Mouse (Mus musculus): ENCODE results near the gene Trmo. TPM values are rescaled to one million over a fixed set of nuclear protein-coding genes. Genes with fewer than 3 reads are reported as not detected.

The Trmo gene
- total and polyA plus RNA-seq, 3 experiments: 3.5 to 4.1 TPM; not detected in 1

GRCm38 (mm10) chr4:46388556-46388955, 681 bp downstream of the Trmo start:
- DNase-seq (ENCODE audit: low read depth, low spot score): no peak
- H3K4me3 ChIP-seq (ENCODE audit: control insufficient read depth in 1 of 2, insufficient read depth in 1 of 2, low read depth in 2 of 2, low read length in 2 of 2): peak overlapping the region; percentile 51 to 90
- H3K79me2 ChIP-seq (ENCODE audit: control insufficient read depth, insufficient read depth, low read length, poor library complexity): peaks cover 5% of the 10 kb centered on the region; the same call in 1 of the 2 replicates
- no peaks in the 10 kb centered on the region for H3K27me3 ChIP-seq (ENCODE audit: control insufficient read depth in 1 of 2, insufficient read depth in 2 of 2, low read length in 2 of 2)
- H3K9ac ChIP-seq (ENCODE audit: control insufficient read depth, low read depth, low read length, poor library complexity, severe bottlenecking): peak overlapping the region; percentile 97
- H3K36me3 ChIP-seq (ENCODE audit: control insufficient read depth in 1 of 2, insufficient read depth in 2 of 2, low read length in 2 of 2): peaks cover 0 to 2% of the 10 kb centered on the region in 2 experiments; a peak in 1 of 4 replicates
- H3K27ac ChIP-seq (ENCODE audit: control insufficient read depth, low read depth, low read length): peak overlapping the region; percentile 96
- 0 out of 4 replicates have a peak, but pooled peaks cover 0 to 2% of the 10 kb centered on the region in 2 experiments for H3K4me1 ChIP-seq (ENCODE audit: control insufficient read depth in 1 of 2, insufficient read depth in 2 of 2, low read length in 2 of 2)
- TF ChIP-seq GATA1 (IDR thresholded peaks at IDR 0.05; ENCODE audit: low read depth, low read length) (peak; percentile 67), MAFK (IDR thresholded peaks at IDR 0.05; ENCODE audit: borderline replicate concordance, low read depth, low read length) (no peak)
- no peaks in the 10 kb centered on the region for H3K9me3 ChIP-seq (replicated peaks; ENCODE audit: insufficient read depth, low read length)

GRCm38 (mm10) chr4:46374869-46375368, 14.3 kb downstream of the Trmo start:
- Histone ChIP-seq H3K4me3 (ENCODE audit: control insufficient read depth in 1 of 2, insufficient read depth in 1 of 2, low read depth in 2 of 2, low read length in 2 of 2) (peak overlapping the region; percentile 64 to 82), H3K9ac (ENCODE audit: control insufficient read depth, low read depth, low read length, poor library complexity, severe bottlenecking) (peak overlapping the region; percentile 80), H3K36me3 (ENCODE audit: control insufficient read depth in 1 of 2, insufficient read depth in 2 of 2, low read length in 2 of 2) (no peaks in the 10 kb centered on the region; a peak in 1 of 4 replicates), H3K9me3 (replicated peaks; ENCODE audit: insufficient read depth, low read length) (no peaks in the 10 kb centered on the region), H3K79me2 (ENCODE audit: control insufficient read depth, insufficient read depth, low read length, poor library complexity) (no peaks in the 10 kb centered on the region; the same call in 1 of the 2 replicates), H3K27ac (ENCODE audit: control insufficient read depth, low read depth, low read length) (peak overlapping the region; percentile 65), H3K4me1 (ENCODE audit: control insufficient read depth in 1 of 2, insufficient read depth in 2 of 2, low read length in 2 of 2) (peaks cover 0 to 3% of the 10 kb centered on the region in 2 experiments; a peak in 1 of 4 replicates), H3K27me3 (ENCODE audit: control insufficient read depth in 1 of 2, insufficient read depth in 2 of 2, low read length in 2 of 2) (no peaks in the 10 kb centered on the region)
- peak; percentile 92 for DNase-seq (ENCODE audit: low read depth, low spot score)
- TF ChIP-seq TBP (IDR thresholded peaks at IDR 0.05; ENCODE audit: low read depth, low read length) (peak; percentile 28; the same call in 1 of the 2 replicates), ZMIZ1 (IDR thresholded peaks at IDR 0.05; ENCODE audit: low read depth, low read length) (no peak), POLR2A (IDR thresholded peaks at IDR 0.05; ENCODE audit: control insufficient read depth in 1 of 2, insufficient read depth in 1 of 2, low read depth in 1 of 2, low read length in 2 of 2, poor library complexity in 1 of 2) (peak; percentile 15 to 32; a peak in 1 of 4 replicates), ZKSCAN1 (IDR thresholded peaks at IDR 0.05; ENCODE audit: low read depth, low read length) (no peak), MAFK (IDR thresholded peaks at IDR 0.05; ENCODE audit: borderline replicate concordance, low read depth, low read length) (no peak), CHD1 (IDR thresholded peaks at IDR 0.05; ENCODE audit: low read depth, low read length) (no peak), MAZ (IDR thresholded peaks at IDR 0.05; ENCODE audit: low read depth, low read length) (no peak), TCF12 (IDR thresholded peaks at IDR 0.05; ENCODE audit: low read depth, low read length) (no peak), MYC (IDR thresholded peaks at IDR 0.05; ENCODE audit: low read depth, low read length) (peak; percentile 33), NRF1 (IDR thresholded peaks at IDR 0.05; ENCODE audit: insufficient read depth, low read depth, low read length, poor library complexity, severe bottlenecking) (no peak), ZC3H11A (IDR thresholded peaks at IDR 0.05; ENCODE audit: low read depth, low read length) (peak; percentile 30; the same call in 1 of the 2 replicates), MAX (IDR thresholded peaks at IDR 0.05; ENCODE audit: low read length) (peak; percentile 86), CTCF (IDR thresholded peaks at IDR 0.05 in 2 of 3, conservative IDR thresholded peaks at IDR 0.05 in 1 of 3; ENCODE audit: control insufficient read depth in 1 of 3, insufficient read depth in 1 of 3, low read depth in 2 of 3, low read length in 3 of 3, poor library complexity in 1 of 3, severe bottlenecking in 1 of 3) (peak; percentile 85 to 92 (median 89)), ZNF384 (IDR thresholded peaks at IDR 0.05; ENCODE audit: low read depth, low read length) (no peak), GABPA (IDR thresholded peaks at IDR 0.05; ENCODE audit: low read depth, low read length) (no peak), USF2 (IDR thresholded peaks at IDR 0.05; ENCODE audit: borderline replicate concordance in 1 of 2, insufficient read depth in 1 of 2, low read depth in 1 of 2, low read length in 2 of 2) (peak; percentile 75 to 82), KAT2A (conservative IDR thresholded peaks at IDR 0.05; ENCODE audit: low read depth, low read length) (no peak), GATA1 (IDR thresholded peaks at IDR 0.05; ENCODE audit: low read depth, low read length) (no peak), ETS1 (IDR thresholded peaks at IDR 0.05; ENCODE audit: low read depth, low read length) (no peak), CHD2 (IDR thresholded peaks at IDR 0.05; ENCODE audit: low read length) (no peak), POLR2AphosphoS5 (IDR thresholded peaks at IDR 0.05; ENCODE audit: borderline replicate concordance, low read depth, low read length) (no peak), SMC3 (IDR thresholded peaks at IDR 0.05; ENCODE audit: low read depth, low read length) (peak; percentile 77), POLR2AphosphoS2 (IDR thresholded peaks at IDR 0.05; ENCODE audit: low read length) (no peak), E2F4 (IDR thresholded peaks at IDR 0.05; ENCODE audit: borderline replicate concordance, low read depth, low read length) (no peak), HCFC1 (IDR thresholded peaks at IDR 0.05; ENCODE audit: low read depth, low read length) (0 out of 2 replicates have a peak, but pooled peaks have one; percentile 4), NELFE (IDR thresholded peaks at IDR 0.05; ENCODE audit: low read depth, low read length) (no peak), RCOR1 (IDR thresholded peaks at IDR 0.05; ENCODE audit: low read depth, low read length) (no peak), MXI1 (IDR thresholded peaks at IDR 0.05; ENCODE audit: low read depth, low read length) (peak; percentile 60), USF1 (IDR thresholded peaks at IDR 0.05; ENCODE audit: low read depth, low read length) (peak; percentile 97), MEF2A (IDR thresholded peaks at IDR 0.05; ENCODE audit: extremely low read depth, insufficient replicate concordance, low read depth, low read length, poor library complexity, severe bottlenecking) (no peak)
